Mouse (Mus musculus) heart, postnatal 0 days (tissue): Measurements from ENCODE around the gene Cela3a.

Experiments
- CTCF ChIP-seq: IDR thresholded peaks from 2 replicates; pipeline ENCODE4 v1.5.1; 2016; ENCODE audit warnings: antibody characterized with exemption, control low read depth, low read depth
- EP300 ChIP-seq: IDR thresholded peaks from 2 replicates; pipeline ENCODE4 v1.6.1; 2016; ENCODE audit warnings: antibody characterized with exemption, low read depth

DNA sequence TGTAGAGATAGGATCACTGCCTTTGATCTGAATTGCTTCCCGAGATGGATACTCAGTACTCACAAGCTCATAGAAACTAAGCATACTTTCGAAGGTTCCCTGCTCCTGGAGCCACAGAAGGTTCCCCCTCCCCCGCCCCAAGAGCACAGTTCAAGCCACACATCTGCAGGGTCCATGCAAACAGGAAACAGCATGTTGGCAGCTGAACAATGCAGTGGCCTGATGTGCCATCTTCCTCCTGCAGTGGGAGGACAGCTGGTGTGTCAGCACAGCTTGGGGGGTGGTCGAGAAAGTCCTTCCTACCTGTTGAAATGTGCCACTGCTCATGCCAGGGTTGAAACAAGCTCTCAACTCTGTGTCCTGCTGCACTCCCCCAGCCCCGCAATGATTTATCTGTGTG lies 49.3 kb upstream of the Cela3a start:
- TF ChIP-seq CTCF (no peak), EP300 (no peak)
